Mouse (Mus musculus): ENCODE measurements around the gene Opalin. TPM values are rescaled to one million over a fixed set of nuclear protein-coding genes. Genes with fewer than 3 reads are reported as not detected.

The Opalin gene
- polyA plus RNA-seq, 1 experiment from 2014 or later = not detected

GRCm38 (mm10) chr19:41073746-41074455, 3.0 kb downstream of the Opalin start:
- Histone ChIP-seq H3K27ac (replicated peaks) (no peak overlapping the region), H3K36me3 (no peaks in the 10 kb centered on the region), H3K4me3 (replicated peaks) (no peak overlapping the region), H3K4me1 (no peaks in the 10 kb centered on the region), H3K4me2 (no peak overlapping the region), H3K9me3 (replicated peaks) (no peaks in the 10 kb centered on the region), H3K9ac (replicated peaks) (no peak overlapping the region), H3K27me3 (replicated peaks) (no peaks in the 10 kb centered on the region)
- no peak for ATAC-seq (ENCODE audit: low FRiP score)
- 90% methylated on average over 14 of the region's 14 CpGs for WGBS

GRCm38 (mm10) chr19:41071500-41071899, 5.4 kb downstream of the Opalin start:
- Histone ChIP-seq H3K4me2 (no peak overlapping the region), H3K27ac (replicated peaks) (no peak overlapping the region), H3K36me3 (no peaks in the 10 kb centered on the region), H3K9me3 (replicated peaks) (no peaks in the 10 kb centered on the region), H3K4me3 (replicated peaks) (no peak overlapping the region), H3K4me1 (no peaks in the 10 kb centered on the region), H3K9ac (replicated peaks) (no peak overlapping the region), H3K27me3 (replicated peaks) (no peaks in the 10 kb centered on the region)
- WGBS = 10% methylated on average over 8 of the region's 8 CpGs
- ATAC-seq (ENCODE audit: low FRiP score) = no peak

DNA sequence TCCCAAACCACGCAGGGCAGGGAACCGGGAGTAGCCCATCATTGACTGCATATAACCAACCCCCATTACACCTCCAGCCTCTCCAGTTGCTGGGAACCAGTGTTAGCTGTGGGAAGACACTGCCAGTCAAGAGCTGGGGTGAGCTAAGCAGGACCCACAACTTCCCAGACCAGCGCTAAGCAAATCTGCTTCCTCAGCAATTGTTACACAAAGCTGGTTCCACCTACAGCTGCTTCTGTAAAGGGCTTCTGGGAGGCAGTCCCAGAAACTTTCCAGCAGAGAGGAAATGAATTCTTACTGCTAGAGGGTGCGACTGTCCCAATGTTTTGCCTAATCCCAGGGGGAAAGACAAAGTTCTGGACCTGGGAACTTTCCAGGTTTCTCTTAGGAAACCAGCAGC, 22.2 kb downstream of the Opalin start:
- Histone ChIP-seq H3K27ac (replicated peaks) (no peak overlapping the region), H3K4me3 (replicated peaks) (no peak overlapping the region), H3K27me3 (replicated peaks) (no peaks in the 10 kb centered on the region), H3K36me3 (no peaks in the 10 kb centered on the region), H3K4me2 (no peak overlapping the region), H3K9ac (replicated peaks) (no peak overlapping the region), H3K9me3 (replicated peaks) (no peaks in the 10 kb centered on the region), H3K4me1 (no peaks in the 10 kb centered on the region)
- 73% methylated on average over 4 of the region's 4 CpGs for WGBS
- ATAC-seq (ENCODE audit: low FRiP score) = no peak

DNA sequence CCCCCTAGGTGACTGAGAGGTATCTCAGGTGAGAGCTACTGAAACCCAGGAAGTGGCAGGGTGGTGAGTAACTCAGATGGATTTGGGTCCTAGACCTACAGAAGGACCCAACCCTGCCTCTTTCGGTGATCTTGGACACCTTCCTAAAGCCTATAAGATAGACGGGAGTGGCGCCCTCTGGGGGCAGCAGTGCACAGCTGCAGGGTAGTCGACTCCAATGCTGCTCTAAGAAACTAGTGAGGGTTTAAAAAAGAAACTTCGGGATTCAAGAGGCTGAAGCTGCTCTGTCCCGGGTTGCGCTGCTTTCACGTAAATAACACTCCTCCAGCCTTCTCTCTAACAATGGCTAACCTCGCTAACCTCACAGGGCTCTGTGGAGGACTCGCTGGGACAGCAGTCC, 23.4 kb downstream of the Opalin start:
- no peak overlapping the region for H3K9ac ChIP-seq (replicated peaks)
- H3K27ac ChIP-seq (replicated peaks) = no peak overlapping the region
- ATAC-seq (ENCODE audit: low FRiP score) = no peak
- no peaks in the 10 kb centered on the region for H3K27me3 ChIP-seq (replicated peaks)
- no peak overlapping the region for H3K4me3 ChIP-seq (replicated peaks)
- H3K4me2 ChIP-seq = no peak overlapping the region
- no peaks in the 10 kb centered on the region for H3K4me1 ChIP-seq
- WGBS = 43% methylated on average over 10 of the region's 10 CpGs
- H3K36me3 ChIP-seq = no peaks in the 10 kb centered on the region
- H3K9me3 ChIP-seq (replicated peaks) = no peaks in the 10 kb centered on the region

GRCm38 (mm10) chr19:41052247-41052646, 24.7 kb downstream of the Opalin start:
- Histone ChIP-seq H3K4me3 (replicated peaks) (no peak overlapping the region), H3K27ac (replicated peaks) (no peak overlapping the region), H3K9ac (replicated peaks) (no peak overlapping the region), H3K4me2 (no peak overlapping the region), H3K4me1 (no peaks in the 10 kb centered on the region), H3K27me3 (replicated peaks) (no peaks in the 10 kb centered on the region), H3K36me3 (no peaks in the 10 kb centered on the region), H3K9me3 (replicated peaks) (no peaks in the 10 kb centered on the region)
- WGBS = 60% methylated on average over 5 of the region's 5 CpGs
- no peak for ATAC-seq (ENCODE audit: low FRiP score)

GRCm38 (mm10) chr19:41051714-41052113, 25.2 kb downstream of the Opalin start:
- WGBS = 60% methylated on average over 1 of the region's 1 CpGs
- no peak overlapping the region for H3K27ac ChIP-seq (replicated peaks)
- no peaks in the 10 kb centered on the region for H3K36me3 ChIP-seq
- H3K9ac ChIP-seq (replicated peaks) = no peak overlapping the region
- H3K4me1 ChIP-seq = no peaks in the 10 kb centered on the region
- no peak for ATAC-seq (ENCODE audit: low FRiP score)
- H3K4me2 ChIP-seq = no peak overlapping the region
- no peaks in the 10 kb centered on the region for H3K9me3 ChIP-seq (replicated peaks)
- no peaks in the 10 kb centered on the region for H3K27me3 ChIP-seq (replicated peaks)
- H3K4me3 ChIP-seq (replicated peaks) = no peak overlapping the region

- no peaks in the 10 kb centered on the region for H3K4me1 ChIP-seq
- ATAC-seq (ENCODE audit: low FRiP score) = no peak
- 89% methylated on average over 3 of the region's 3 CpGs for WGBS
- H3K9ac ChIP-seq (replicated peaks) = no peak overlapping the region
- H3K27ac ChIP-seq (replicated peaks) = no peak overlapping the region
- no peak overlapping the region for H3K4me3 ChIP-seq (replicated peaks)
- no peaks in the 10 kb centered on the region for H3K27me3 ChIP-seq (replicated peaks)
- no peak overlapping the region for H3K4me2 ChIP-seq
- H3K9me3 ChIP-seq (replicated peaks) = no peaks in the 10 kb centered on the region
- no peaks in the 10 kb centered on the region for H3K36me3 ChIP-seq
Measured at GRCm38 (mm10) chr19:41048187-41048559, 28.7 kb downstream of the Opalin start.

GRCm38 (mm10) chr19:41047437-41048186, 29.3 kb downstream of the Opalin start:
- 85% methylated on average over 9 of the region's 9 CpGs for WGBS
- Histone ChIP-seq H3K36me3 (no peaks in the 10 kb centered on the region), H3K4me1 (no peaks in the 10 kb centered on the region), H3K4me2 (no peak overlapping the region), H3K9me3 (replicated peaks) (no peaks in the 10 kb centered on the region), H3K4me3 (replicated peaks) (no peak overlapping the region), H3K27me3 (replicated peaks) (no peaks in the 10 kb centered on the region), H3K27ac (replicated peaks) (no peak overlapping the region), H3K9ac (replicated peaks) (no peak overlapping the region)
- ATAC-seq (ENCODE audit: low FRiP score) = no peak

DNA sequence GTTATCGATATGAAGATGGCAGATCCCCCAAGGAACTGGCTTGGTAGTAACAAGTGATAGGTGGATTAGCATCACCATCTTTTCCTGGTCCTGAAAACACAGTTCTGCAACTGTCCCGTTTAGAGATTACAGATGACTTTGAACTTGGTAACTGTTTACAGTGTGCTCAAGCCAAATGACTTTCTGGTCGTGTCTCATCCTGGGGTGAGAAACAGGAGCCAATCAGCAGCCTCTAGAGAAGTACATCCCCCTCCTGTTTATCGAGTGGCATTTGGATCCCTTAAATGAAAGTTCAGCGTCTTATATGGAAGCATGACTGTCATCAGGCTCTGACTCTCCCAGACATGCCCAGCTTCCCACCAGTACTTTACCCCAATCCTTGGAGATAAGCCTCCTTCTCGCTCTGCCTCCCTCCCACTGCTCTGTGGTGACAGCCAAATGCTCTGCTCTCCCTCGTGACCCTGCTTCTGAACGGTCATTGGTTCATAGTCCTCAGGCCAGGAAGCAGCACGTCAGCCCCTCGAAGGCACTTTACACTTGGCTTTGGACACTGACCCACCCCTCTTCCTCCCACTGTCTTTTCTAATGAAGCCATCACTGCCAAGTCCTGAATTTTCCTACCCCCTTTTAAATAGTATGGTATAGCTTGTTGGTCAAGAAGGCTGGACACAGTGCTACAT, 31.7 kb downstream of the Opalin start:
- 61% methylated on average over 10 of the region's 10 CpGs for WGBS
- Histone ChIP-seq H3K4me3 (replicated peaks) (no peak overlapping the region), H3K9me3 (replicated peaks) (no peaks in the 10 kb centered on the region), H3K4me2 (no peak overlapping the region), H3K27ac (replicated peaks) (no peak overlapping the region), H3K36me3 (no peaks in the 10 kb centered on the region), H3K9ac (replicated peaks) (no peak overlapping the region), H3K27me3 (replicated peaks) (no peaks in the 10 kb centered on the region), H3K4me1 (no peaks in the 10 kb centered on the region)
- no peak for ATAC-seq (ENCODE audit: low FRiP score)

DNA sequence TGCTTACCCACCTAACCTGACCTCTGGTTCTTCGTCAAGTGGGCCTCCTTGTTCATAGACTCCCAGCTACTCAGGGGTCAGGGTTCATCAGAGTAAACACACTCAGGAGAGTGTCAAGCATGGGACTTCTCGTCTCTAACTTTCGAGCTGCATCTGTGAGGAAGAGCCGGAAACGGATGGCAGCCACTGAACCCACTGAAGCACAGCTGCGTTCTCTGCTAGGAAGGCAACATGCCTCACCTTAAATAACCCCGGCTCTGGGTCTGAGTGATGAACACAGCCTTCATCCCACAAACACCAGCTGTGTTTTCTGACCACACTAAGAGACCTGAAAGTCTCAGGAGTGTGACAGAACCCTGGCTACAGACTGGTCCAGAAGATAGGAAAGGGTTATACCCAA, 37.8 kb downstream of the Opalin start:
- Histone ChIP-seq H3K27me3 (replicated peaks) (no peaks in the 10 kb centered on the region), H3K36me3 (no peaks in the 10 kb centered on the region), H3K4me3 (replicated peaks) (no peak overlapping the region), H3K9ac (replicated peaks) (no peak overlapping the region), H3K27ac (replicated peaks) (no peak overlapping the region), H3K4me2 (no peak overlapping the region), H3K4me1 (no peaks in the 10 kb centered on the region), H3K9me3 (replicated peaks) (no peaks in the 10 kb centered on the region)
- 87% methylated on average over 7 of the region's 7 CpGs for WGBS
- no peak for ATAC-seq (ENCODE audit: low FRiP score)

GRCm38 (mm10) chr19:41035809-41036551, 40.9 kb downstream of the Opalin start:
- Histone ChIP-seq H3K27ac (replicated peaks) (no peak overlapping the region), H3K27me3 (replicated peaks) (no peaks in the 10 kb centered on the region), H3K9ac (replicated peaks) (no peak overlapping the region), H3K4me1 (no peaks in the 10 kb centered on the region), H3K36me3 (no peaks in the 10 kb centered on the region), H3K4me3 (replicated peaks) (no peak overlapping the region), H3K9me3 (replicated peaks) (no peaks in the 10 kb centered on the region), H3K4me2 (no peak overlapping the region)
- ATAC-seq (ENCODE audit: low FRiP score) = no peak
- 80% methylated on average over 4 of the region's 4 CpGs for WGBS
